Mouse (Mus musculus): ENCODE data around the gene Gtf2f2.

DNA sequence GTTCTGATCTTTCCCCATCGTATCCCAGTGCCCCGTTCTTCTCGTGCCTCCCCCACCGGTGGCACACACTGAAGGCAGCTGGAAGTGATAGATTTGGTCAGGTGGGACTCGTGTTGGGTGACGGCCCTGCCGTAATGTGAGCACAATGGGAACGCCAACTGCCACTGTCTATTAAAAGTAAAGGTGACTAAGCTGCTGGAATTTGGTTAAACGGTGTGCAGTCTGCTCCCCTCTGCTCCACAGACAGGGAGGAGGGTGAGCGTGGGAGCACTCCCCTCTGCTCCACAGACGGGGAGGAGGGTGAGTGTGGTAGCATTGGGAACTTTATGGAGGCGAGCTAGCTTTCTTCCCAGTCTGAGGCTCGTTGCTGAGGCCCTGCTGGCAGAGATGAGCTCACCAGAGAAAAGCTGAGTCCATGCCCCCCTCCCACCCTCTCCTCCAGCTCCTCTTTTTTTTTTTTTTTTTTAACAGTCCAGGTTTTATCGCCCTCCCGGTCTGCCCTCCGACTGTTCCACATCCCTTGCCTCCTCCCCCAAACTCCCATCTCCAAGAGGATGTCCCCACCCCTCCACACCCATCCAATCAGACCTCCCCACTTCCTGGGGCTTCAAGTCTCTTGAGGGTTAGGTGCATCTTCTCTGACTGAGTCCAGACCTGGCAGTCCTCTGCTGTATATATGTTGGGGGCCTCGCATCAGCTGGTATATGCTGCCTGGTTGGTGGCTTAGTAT lies 155.2 kb downstream of the Gtf2f2 start:
- no peak for TF ChIP-seq GATA1 (IDR thresholded peaks at IDR 0.05; ENCODE audit: low read length)
- TF ChIP-seq TAL1 (IDR thresholded peaks at IDR 0.05; ENCODE audit: low read length): no peak

Data from erythroblast, embryonic 14.5 days (primary cell).